Mouse (Mus musculus) kidney, postnatal 0 days (tissue): ENCODE data around the gene Hdac7. TPM values are rescaled to one million over a fixed set of nuclear protein-coding genes. Genes with fewer than 3 reads are reported as not detected.

Source experiments
- ATAC-seq: fragments of 200-750 bp; cut with Nextera tagmentation; replicated peaks from 2 replicates; pipeline ENCODE4 v1.8.0; 2017; ENCODE audit warnings: low read depth, moderate number of reproducible peaks, moderate TSS enrichment, moderate library complexity; ENCODE audit not compliant: low FRiP score
- DNase-seq: peaks from one replicate; pipeline ENCODE4 v3.0.0-alpha.2; 2016; ENCODE audit warnings: low spot score
- H3K27ac ChIP-seq: fragments of 300-500 bp; sonication (generic); 2 replicates; pipeline ENCODE4 v1.5.1; 2014; ENCODE audit warnings: mild to moderate bottlenecking
- H3K27me3 ChIP-seq: fragments of 300-500 bp; sonication (generic); 2 replicates; pipeline ENCODE4 v1.6.1; 2014; ENCODE audit warnings: low read length, mixed read lengths; ENCODE audit not compliant: insufficient read depth
- H3K36me3 ChIP-seq: fragments of 300-500 bp; sonication (generic); 2 replicates; pipeline ENCODE4 v1.6.1; 2014; ENCODE audit warnings: low read length, mixed read lengths; ENCODE audit not compliant: insufficient read depth
- H3K4me1 ChIP-seq: fragments of 300-500 bp; sonication (generic); replicated peaks from 2 replicates; pipeline ENCODE4 v1.6.1; 2014; ENCODE audit warnings: antibody characterized with exemption, low read length, mixed read lengths; ENCODE audit not compliant: insufficient read depth
- H3K4me2 ChIP-seq: fragments of 300-500 bp; sonication (generic); 2 replicates; pipeline ENCODE4 v1.6.1; 2014; ENCODE audit warnings: mild to moderate bottlenecking, low read length, moderate library complexity, mixed read lengths
- H3K4me3 ChIP-seq: fragments of 300-500 bp; sonication (generic); replicated peaks from 2 replicates; pipeline ENCODE4 v1.5.1; 2014; ENCODE audit warnings: low read depth, low read length
- H3K9ac ChIP-seq: fragments of 300-500 bp; sonication (generic); 2 replicates; pipeline ENCODE4 v1.6.1; 2014; ENCODE audit warnings: low read depth, low read length
- H3K9me3 ChIP-seq: fragments of 300-500 bp; sonication (generic); replicated peaks from 2 replicates; pipeline ENCODE4 v1.6.1; 2016; ENCODE audit warnings: low read length, inconsistent platforms, mixed read lengths
- CTCF ChIP-seq: IDR thresholded peaks from 2 replicates; pipeline ENCODE4 v1.5.1; 2016; ENCODE audit warnings: antibody characterized with exemption, low read depth, mild to moderate bottlenecking, moderate library complexity
- WGBS: fragments of 180-500 bp; shearing (Covaris S2); extraction: QIAGEN DNeasy Blood & Tissue Kit; methylation state at CpG from one replicate; pipeline ENCODE4 v1.1.7; 2014; 5-methylcytosine and 5-hydroxymethylcytosine counted together
- polyA plus RNA-seq: library from polyadenylated mRNA; unstranded; fragments of >200 nt; fragmentation: Nextera tagmentation; extraction: Ambion mirVana; gene quantifications from 2 replicates; pipeline ENCODE4 v1.2.1, GENCODE M21; 2015

The Hdac7 gene
- polyA plus RNA-seq, 1 experiment from 2014 or later = 24.7 TPM

- no peaks in the 10 kb centered on the region for H3K36me3 ChIP-seq
- DNase-seq (no peak), ATAC-seq (no peak)
- H3K4me1 ChIP-seq = peaks cover 38% of the 10 kb centered on the region
- H3K4me2 ChIP-seq = peak overlapping the region; percentile 85
- H3K27ac ChIP-seq = peak overlapping the region; percentile 87
- TF ChIP-seq CTCF = no peak
- H3K27me3 ChIP-seq = no peaks in the 10 kb centered on the region
- peak overlapping the region; percentile 75 for H3K9ac ChIP-seq
- no peaks in the 10 kb centered on the region for H3K9me3 ChIP-seq
- WGBS = 17% methylated on average over 8 of the region's 8 CpGs
- peak overlapping the region; percentile 55 for H3K4me3 ChIP-seq
Observed at GRCm38 (mm10) chr15:97766194-97766593, 78.1 kb downstream of the Hdac7 start.

DNA sequence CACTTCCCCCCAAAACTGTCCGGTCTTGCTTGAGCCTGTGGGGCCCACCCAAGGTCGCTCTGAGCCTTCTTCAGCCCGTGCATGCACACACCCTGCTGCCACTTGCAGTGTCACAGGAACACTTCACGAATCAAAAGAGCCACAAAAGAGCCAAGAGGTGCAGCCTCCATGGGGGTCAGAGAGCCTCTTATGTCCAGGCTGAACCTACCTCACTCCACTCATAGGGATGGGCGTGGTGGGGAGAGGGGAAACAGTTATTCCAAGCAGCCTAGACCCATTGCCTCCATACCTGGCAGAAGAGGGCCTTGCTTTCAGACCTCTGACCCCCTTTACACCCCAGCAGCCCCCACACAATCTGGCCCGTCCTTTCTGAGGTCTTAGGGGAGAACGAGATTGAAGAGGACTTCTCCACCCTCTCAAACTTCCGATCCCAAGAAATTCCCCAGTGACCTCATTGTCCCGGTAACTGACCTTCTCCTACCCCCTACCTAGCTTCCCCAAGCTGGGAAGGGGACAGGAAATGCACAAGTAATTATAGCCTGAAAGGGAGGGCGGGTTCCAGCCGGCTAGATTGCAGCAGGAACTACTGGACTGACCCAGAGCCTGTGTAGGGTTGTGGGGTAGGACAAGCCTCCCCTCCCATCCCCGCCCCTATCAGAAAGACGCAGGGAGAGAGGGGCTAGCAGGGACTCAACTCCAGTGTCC lies 79.1 kb downstream of the Hdac7 start:
- Histone ChIP-seq H3K9ac (peak overlapping the region; percentile 8), H3K36me3 (0 out of 2 replicates have a peak, but pooled peaks cover 7% of the 10 kb centered on the region), H3K4me1 (peaks cover 33% of the 10 kb centered on the region), H3K4me3 (peak overlapping the region; percentile 55), H3K9me3 (no peaks in the 10 kb centered on the region), H3K27ac (peak overlapping the region; percentile 87; the same call in 1 of the 2 replicates), H3K4me2 (peak overlapping the region; percentile 85), H3K27me3 (no peaks in the 10 kb centered on the region)
- no peak for TF ChIP-seq CTCF
- WGBS = 25% methylated on average over 13 of the region's 13 CpGs
- DNase-seq (peak; percentile 62), ATAC-seq (no peak)

DNA sequence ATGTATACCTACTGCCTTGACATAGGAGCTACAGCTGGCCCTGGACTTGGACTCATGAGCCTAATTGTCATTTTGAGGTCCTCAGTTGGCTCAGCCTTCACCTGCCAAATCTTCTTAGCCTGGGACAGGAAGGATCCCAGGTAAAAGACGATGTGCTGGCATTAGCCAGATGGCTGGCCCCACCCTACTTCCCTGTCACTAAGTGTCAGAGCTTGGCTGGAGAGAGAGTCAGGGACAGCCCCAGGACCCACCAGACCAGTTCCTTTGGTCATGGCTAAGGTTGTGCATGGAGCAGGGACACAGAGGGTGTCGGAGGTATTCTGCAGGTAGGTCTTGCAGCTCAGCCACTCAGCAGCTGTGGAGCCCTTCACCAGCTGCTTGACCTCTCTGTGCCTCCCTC lies 79.8 kb downstream of the Hdac7 start:
- H3K9me3 ChIP-seq = no peaks in the 10 kb centered on the region
- H3K4me3 ChIP-seq = no peak overlapping the region
- H3K9ac ChIP-seq = 0 out of 2 replicates have a peak overlapping the region, but pooled peaks have one; percentile 13
- peaks cover 29% of the 10 kb centered on the region for H3K4me1 ChIP-seq
- peak overlapping the region; percentile 85 for H3K4me2 ChIP-seq
- ATAC-seq = no peak
- DNase-seq = no peak
- 0 out of 2 replicates have a peak overlapping the region, but pooled peaks have one; percentile 87 for H3K27ac ChIP-seq
- no peak for TF ChIP-seq CTCF
- WGBS = 69% methylated on average over 2 of the region's 2 CpGs
- no peaks in the 10 kb centered on the region for H3K27me3 ChIP-seq
- H3K36me3 ChIP-seq = 0 out of 2 replicates have a peak, but pooled peaks cover 11% of the 10 kb centered on the region

GRCm38 (mm10) chr15:97763256-97764049 lies 80.8 kb downstream of the Hdac7 start:
- Histone ChIP-seq H3K4me3 (no peak overlapping the region), H3K9me3 (no peaks in the 10 kb centered on the region), H3K36me3 (0 out of 2 replicates have a peak, but pooled peaks cover 14% of the 10 kb centered on the region), H3K9ac (0 out of 2 replicates have a peak overlapping the region, but pooled peaks have one; percentile 6), H3K27me3 (no peaks in the 10 kb centered on the region), H3K4me2 (peak overlapping the region; percentile 28; the same call in 1 of the 2 replicates), H3K4me1 (peaks cover 29% of the 10 kb centered on the region), H3K27ac (peak overlapping the region; percentile 36; the same call in 1 of the 2 replicates)
- DNase-seq (no peak), ATAC-seq (no peak)
- 59% methylated on average over 9 of the region's 9 CpGs for WGBS
- no peak for TF ChIP-seq CTCF

DNA sequence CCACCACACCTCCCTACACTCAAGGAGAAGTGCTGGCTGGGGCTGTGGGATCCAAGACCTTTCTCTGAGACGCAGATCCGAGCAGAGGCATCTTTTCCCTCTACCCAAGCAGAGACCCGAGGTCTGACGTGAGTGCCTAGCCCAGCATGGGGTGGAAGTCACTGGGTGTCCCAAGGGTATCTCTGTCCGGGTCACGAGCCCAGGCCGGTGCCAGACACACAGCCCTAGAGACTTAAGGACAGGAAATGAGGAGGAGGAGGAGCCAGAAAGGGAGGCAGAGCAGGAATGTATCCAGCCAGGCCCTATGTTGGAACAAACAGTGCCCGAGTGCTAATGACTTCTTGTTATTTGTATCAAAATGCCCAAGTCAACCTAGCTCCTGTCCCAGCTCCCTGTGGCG lies 81.6 kb downstream of the Hdac7 start:
- Histone ChIP-seq H3K4me1 (peaks cover 24% of the 10 kb centered on the region), H3K4me2 (peak overlapping the region; percentile 28; the same call in 1 of the 2 replicates), H3K9me3 (no peaks in the 10 kb centered on the region), H3K9ac (0 out of 2 replicates have a peak overlapping the region, but pooled peaks have one; percentile 6), H3K36me3 (peaks cover 20% of the 10 kb centered on the region; the same call in 1 of the 2 replicates), H3K27me3 (no peaks in the 10 kb centered on the region), H3K27ac (peak overlapping the region; percentile 36; the same call in 1 of the 2 replicates), H3K4me3 (no peak overlapping the region)
- DNase-seq (no peak), ATAC-seq (no peak)
- 46% methylated on average over 9 of the region's 9 CpGs for WGBS
- TF ChIP-seq CTCF = no peak

GRCm38 (mm10) chr15:97761438-97761837 lies 82.9 kb downstream of the Hdac7 start:
- peaks cover 19% of the 10 kb centered on the region for H3K4me1 ChIP-seq
- DNase-seq = no peak
- peaks cover 33% of the 10 kb centered on the region for H3K36me3 ChIP-seq
- 0 out of 2 replicates have a peak overlapping the region, but pooled peaks have one; percentile 1 for H3K9ac ChIP-seq
- no peaks in the 10 kb centered on the region for H3K27me3 ChIP-seq
- no peak overlapping the region for H3K4me2 ChIP-seq
- 60% methylated on average over 13 of the region's 13 CpGs for WGBS
- H3K4me3 ChIP-seq = no peak overlapping the region
- peak; percentile 61 for ATAC-seq
- H3K9me3 ChIP-seq = no peaks in the 10 kb centered on the region
- H3K27ac ChIP-seq = no peak overlapping the region
- TF ChIP-seq CTCF = peak; percentile 42; the same call in 1 of the 2 replicates
